Mouse (Mus musculus) liver, embryonic 13.5 days (tissue): ENCODE measurements around the gene Olfr65. TPM values are rescaled to one million over a fixed set of nuclear protein-coding genes. Genes with fewer than 3 reads are reported as not detected.

ENCODE experiments used
- ATAC-seq: fragments of 200-750 bp; cut with Nextera tagmentation; 2 replicates; pipeline ENCODE4 v1.8.0; 2017; ENCODE audit warnings: low read depth, mild to moderate bottlenecking, moderate number of reproducible peaks, moderate library complexity
- DNase-seq: peaks from one replicate; pipeline ENCODE4 v3.0.0; 2022
- H3K27ac ChIP-seq: fragments of 300-500 bp; sonication (generic); 2 replicates; pipeline ENCODE4 v1.5.1; 2015; ENCODE audit warnings: moderate library complexity, mild to moderate bottlenecking, inconsistent platforms
- H3K27me3 ChIP-seq: fragments of 300-500 bp; sonication (generic); 2 replicates; pipeline ENCODE4 v1.6.1; 2015; ENCODE audit warnings: mild to moderate bottlenecking, inconsistent platforms
- H3K36me3 ChIP-seq: fragments of 300-500 bp; sonication (generic); 2 replicates; pipeline ENCODE4 v1.6.1; 2015; ENCODE audit warnings: mild to moderate bottlenecking, inconsistent platforms
- H3K4me1 ChIP-seq: fragments of 300-500 bp; sonication (generic); replicated peaks from 2 replicates; pipeline ENCODE4 v1.6.1; 2015; ENCODE audit warnings: inconsistent platforms
- H3K4me2 ChIP-seq: fragments of 300-500 bp; sonication (generic); 2 replicates; pipeline ENCODE4 v1.6.1; 2015; ENCODE audit warnings: inconsistent platforms, mild to moderate bottlenecking, moderate library complexity
- H3K4me3 ChIP-seq: fragments of 300-500 bp; sonication (generic); replicated peaks from 2 replicates; pipeline ENCODE4 v1.5.1; 2015; ENCODE audit warnings: mild to moderate bottlenecking, inconsistent platforms
- H3K9ac ChIP-seq: fragments of 300-500 bp; sonication (generic); 2 replicates; pipeline ENCODE4 v1.6.1; 2015; ENCODE audit warnings: mild to moderate bottlenecking, inconsistent platforms
- H3K9me3 ChIP-seq: fragments of 300-500 bp; sonication (generic); replicated peaks from 2 replicates; pipeline ENCODE4 v1.6.1; 2016; ENCODE audit warnings: inconsistent platforms
- WGBS: fragments of 180-500 bp; shearing (Covaris S2); methylation state at CpG from one replicate; pipeline ENCODE4 v1.1.7; 2015; ENCODE audit not compliant: insufficient replicate concordance; 5-methylcytosine and 5-hydroxymethylcytosine counted together
- polyA plus RNA-seq: library from polyadenylated mRNA; unstranded; fragments of >200 nt; fragmentation: Nextera tagmentation; extraction: Ambion mirVana; gene quantifications from 2 replicates; pipeline ENCODE4 v1.2.1, GENCODE M21; 2015

The Olfr65 gene
- not detected in 2 replicates for polyA plus RNA-seq

DNA sequence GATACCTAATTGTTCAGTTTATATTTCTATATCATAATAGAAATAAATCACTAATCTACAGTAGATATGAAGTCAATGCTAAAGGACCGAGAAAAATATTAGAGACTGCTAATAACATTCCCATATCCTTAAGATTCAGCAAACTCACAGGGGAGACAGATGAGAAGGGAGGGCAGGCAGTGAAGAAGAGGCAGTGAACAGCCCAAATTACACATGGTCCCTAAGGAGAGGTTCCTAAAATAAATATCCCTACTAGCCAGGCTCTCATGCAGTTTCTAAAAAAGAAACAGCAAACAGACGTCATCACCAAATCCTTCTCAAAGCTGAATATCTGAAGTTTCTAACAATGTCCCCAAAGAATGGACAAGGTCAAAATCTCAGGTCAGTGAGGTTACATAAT lies at the start of gene Olfr65:
Gene Olfr65 (plus strand): TSS at position 301 of the 400 bp plus-strand sequence.
- no peak within 1 kb of the TSS for H3K4me2 ChIP-seq
- no peak within 1 kb of the TSS for H3K27ac ChIP-seq
- ATAC-seq: no peak

DNA sequence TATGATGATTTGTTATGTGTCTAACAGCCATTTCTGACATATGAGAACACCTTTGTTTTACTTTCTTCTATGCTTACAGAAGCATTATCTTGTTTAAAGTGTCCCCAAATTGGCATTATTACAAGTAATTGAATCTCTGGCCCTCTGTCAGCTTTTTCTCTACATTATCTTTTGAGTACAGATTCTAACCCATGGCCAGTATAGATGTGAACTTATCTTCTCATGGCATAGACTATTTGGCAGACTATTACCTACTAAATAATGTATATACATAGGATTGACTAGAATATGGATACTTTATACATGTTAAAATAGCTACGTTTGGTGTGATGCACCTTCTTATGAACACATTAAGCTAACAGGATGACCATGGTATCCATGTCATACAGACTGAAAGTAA lies 48.6 kb upstream of the Olfr65 start:
- Histone ChIP-seq H3K4me1 (peaks cover 60% of the 10 kb centered on the region), H3K27ac (peak overlapping the region; percentile 78), H3K9me3 (no peaks in the 10 kb centered on the region), H3K4me2 (no peak overlapping the region), H3K36me3 (no peaks in the 10 kb centered on the region), H3K4me3 (no peak overlapping the region), H3K9ac (peak overlapping the region; percentile 49), H3K27me3 (no peaks in the 10 kb centered on the region)
- WGBS: 41% methylated on average over 1 of the region's 1 CpGs
- DNase-seq: no peak
- ATAC-seq: peak; percentile 31

More for the DNA sequence above, at the start of gene Olfr65:
- no peak for DNase-seq
- Histone ChIP-seq H3K36me3 (no peaks in the 10 kb centered on the region), H3K9ac (no peak within 1 kb of the TSS), H3K9me3 (no peaks in the 10 kb centered on the region), H3K4me1 (peaks cover 7% of the 10 kb centered on the region), H3K4me3 (no peak within 1 kb of the TSS), H3K27me3 (peaks cover 17% of the 10 kb centered on the region)
- WGBS: 67% methylated on average over 2 of the region's 2 CpGs

DNA sequence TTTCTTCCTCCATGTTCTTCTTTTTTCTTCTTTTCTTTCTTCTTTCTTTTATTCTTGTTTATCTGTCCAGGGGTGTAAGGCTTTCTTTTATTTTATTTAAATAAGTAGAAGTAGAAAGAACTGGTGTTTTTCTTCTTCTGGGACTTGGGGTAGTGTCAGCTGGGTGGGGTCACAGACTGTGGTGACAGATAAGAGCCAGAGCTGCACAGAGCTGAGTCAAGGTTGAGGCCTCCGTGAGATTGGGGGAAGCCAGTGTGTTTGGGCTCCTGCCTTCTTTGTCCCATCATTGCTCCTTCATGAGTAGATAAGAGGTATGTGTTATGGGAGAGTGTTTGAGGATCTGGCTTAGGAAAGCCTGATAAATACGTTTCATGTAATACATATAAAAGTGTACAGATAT lies 44.2 kb upstream of the Olfr65 start:
- WGBS: 10% methylated on average over 2 of the region's 2 CpGs
- no peaks in the 10 kb centered on the region for H3K36me3 ChIP-seq
- ATAC-seq (peak; percentile 92), DNase-seq (peak; percentile 74)
- H3K4me3 ChIP-seq: peak overlapping the region; percentile 24; the same call in 1 of the 2 replicates
- peak overlapping the region; percentile 46 for H3K4me2 ChIP-seq
- H3K27ac ChIP-seq: peak overlapping the region; percentile 98
- no peaks in the 10 kb centered on the region for H3K9me3 ChIP-seq
- H3K9ac ChIP-seq: peak overlapping the region; percentile 72
- H3K27me3 ChIP-seq: no peaks in the 10 kb centered on the region
- H3K4me1 ChIP-seq: peaks cover 67% of the 10 kb centered on the region

DNA sequence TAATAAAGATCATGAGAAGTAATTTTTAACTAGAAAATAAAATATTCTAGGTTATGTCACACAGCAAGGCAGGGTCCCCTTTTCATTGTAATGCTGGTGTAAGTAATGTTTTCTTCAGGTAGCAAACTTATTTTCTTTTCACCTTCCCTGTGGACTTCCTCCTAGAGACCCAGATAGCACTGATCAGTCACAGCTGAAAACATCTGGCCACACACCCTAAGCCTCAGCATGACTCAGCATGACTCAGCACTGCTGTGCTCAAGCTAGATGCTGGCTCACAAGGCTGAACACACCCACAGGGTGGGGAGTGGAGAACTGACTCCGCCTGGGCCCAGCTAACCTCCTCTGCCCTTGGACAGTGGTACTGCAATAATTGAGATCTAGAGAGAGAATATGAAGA lies 42.4 kb upstream of the Olfr65 start:
- Histone ChIP-seq H3K4me1 (peaks cover 66% of the 10 kb centered on the region), H3K27me3 (no peaks in the 10 kb centered on the region), H3K27ac (peak overlapping the region; percentile 98), H3K9me3 (no peaks in the 10 kb centered on the region), H3K9ac (peak overlapping the region; percentile 75), H3K4me3 (no peak overlapping the region), H3K36me3 (no peaks in the 10 kb centered on the region), H3K4me2 (0 out of 2 replicates have a peak overlapping the region, but pooled peaks have one; percentile 38)
- peak; percentile 95 for DNase-seq
- 6% methylated on average over 1 of the region's 1 CpGs for WGBS
- ATAC-seq: peak; percentile 82

DNA sequence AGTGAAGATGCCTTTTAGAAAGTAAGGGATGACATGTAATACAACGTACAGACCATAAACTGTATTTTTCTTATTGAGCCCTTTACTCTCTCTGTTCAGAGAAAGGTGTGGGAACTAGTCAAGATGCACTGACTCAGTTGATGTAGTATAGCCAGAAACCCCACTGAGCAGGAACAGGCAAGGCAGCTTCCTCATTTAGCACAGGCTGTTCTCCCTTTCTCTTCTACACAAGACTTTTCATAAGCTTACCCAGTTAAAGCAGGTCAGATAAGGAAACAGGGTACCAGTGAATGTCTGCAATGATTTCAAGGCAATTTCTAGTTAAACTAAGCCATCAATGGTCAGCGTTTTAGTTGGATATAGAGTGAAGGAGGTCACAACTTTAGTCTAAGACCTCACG lies 41.8 kb upstream of the Olfr65 start:
- Histone ChIP-seq H3K9ac (peak overlapping the region; percentile 75), H3K4me2 (peak overlapping the region; percentile 38; the same call in 1 of the 2 replicates), H3K27ac (peak overlapping the region; percentile 98), H3K36me3 (no peaks in the 10 kb centered on the region), H3K9me3 (no peaks in the 10 kb centered on the region), H3K4me3 (no peak overlapping the region), H3K27me3 (no peaks in the 10 kb centered on the region), H3K4me1 (peaks cover 72% of the 10 kb centered on the region)
- WGBS: 41% methylated on average over 3 of the region's 3 CpGs
- ATAC-seq (no peak), DNase-seq (no peak)

DNA sequence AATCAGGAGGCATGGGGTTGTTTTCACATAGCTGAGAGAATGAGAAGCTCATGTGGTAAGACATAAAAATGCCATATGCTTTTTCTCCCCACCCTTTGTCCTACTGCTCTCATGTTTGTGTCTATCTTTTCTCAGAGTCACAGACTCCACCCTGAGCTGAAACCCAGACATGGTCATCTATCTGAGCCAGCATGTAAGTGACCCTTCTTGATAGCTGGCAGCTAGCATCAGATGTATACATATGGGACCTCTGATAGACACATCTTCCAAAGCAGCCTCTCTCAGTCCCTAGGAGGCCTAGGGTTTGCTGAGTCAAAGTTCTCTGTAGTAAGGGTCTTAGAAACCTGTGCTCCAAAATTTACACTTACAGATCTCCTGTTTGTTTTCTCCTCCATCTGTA lies 37.6 kb upstream of the Olfr65 start:
- peak; percentile 92 for ATAC-seq
- Histone ChIP-seq H3K4me1 (peaks cover 75% of the 10 kb centered on the region), H3K4me2 (peak overlapping the region; percentile 50), H3K4me3 (peak overlapping the region; percentile 9; the same call in 1 of the 2 replicates), H3K27me3 (no peaks in the 10 kb centered on the region), H3K36me3 (no peaks in the 10 kb centered on the region), H3K9ac (peak overlapping the region; percentile 76), H3K9me3 (no peaks in the 10 kb centered on the region), H3K27ac (peak overlapping the region; percentile 98)
- peak; percentile 77 for DNase-seq

DNA sequence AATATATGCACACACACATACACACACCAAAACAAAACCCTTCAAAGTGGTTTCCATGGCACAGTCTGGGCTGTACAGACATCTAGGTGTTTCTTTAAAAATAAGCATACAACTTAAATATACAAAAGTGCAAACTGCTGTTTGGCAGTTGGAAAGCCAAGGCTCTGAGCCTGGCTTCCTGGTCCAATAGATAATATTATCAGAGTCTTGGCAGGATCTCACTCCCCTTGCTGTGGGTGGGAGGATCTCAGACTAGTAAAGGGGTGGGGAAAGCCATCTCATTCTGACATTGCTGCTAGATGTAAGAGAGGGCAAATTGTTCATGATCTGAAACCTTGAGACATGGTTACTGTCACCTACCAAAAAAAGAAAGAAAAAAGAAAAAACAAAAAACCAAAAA lies 32.6 kb upstream of the Olfr65 start:
- H3K4me2 ChIP-seq: peak overlapping the region; percentile 57
- H3K9me3 ChIP-seq: no peaks in the 10 kb centered on the region
- no peak overlapping the region; the same call in 1 of the 2 replicates for H3K4me3 ChIP-seq
- H3K4me1 ChIP-seq: peaks cover 62% of the 10 kb centered on the region
- peak; percentile 88 for ATAC-seq
- no peaks in the 10 kb centered on the region for H3K27me3 ChIP-seq
- H3K36me3 ChIP-seq: no peaks in the 10 kb centered on the region
- peak overlapping the region; percentile 99 for H3K27ac ChIP-seq
- DNase-seq: peak; percentile 70
- peak overlapping the region; percentile 75 for H3K9ac ChIP-seq

DNA sequence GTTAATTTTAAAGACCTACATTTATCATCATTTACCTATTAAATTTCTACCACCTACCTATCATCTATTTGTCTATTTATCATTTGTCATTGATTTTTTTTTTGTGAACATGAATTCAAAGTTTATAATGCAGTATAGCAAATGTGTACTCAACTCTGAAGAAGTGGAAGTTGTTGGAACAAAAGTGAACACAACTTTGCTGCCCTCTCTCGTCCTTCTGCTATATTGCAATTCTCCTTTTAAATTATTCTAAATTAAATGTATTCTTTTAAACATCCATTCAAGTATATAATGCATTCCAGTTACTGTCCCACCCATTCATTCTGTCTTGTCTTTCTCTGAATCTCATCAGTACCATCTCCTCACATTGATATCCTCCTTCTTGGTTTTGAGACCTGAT lies 30.2 kb upstream of the Olfr65 start:
- Histone ChIP-seq H3K27ac (peak overlapping the region; percentile 93), H3K9ac (peak overlapping the region; percentile 71)
- no peak for ATAC-seq

DNA sequence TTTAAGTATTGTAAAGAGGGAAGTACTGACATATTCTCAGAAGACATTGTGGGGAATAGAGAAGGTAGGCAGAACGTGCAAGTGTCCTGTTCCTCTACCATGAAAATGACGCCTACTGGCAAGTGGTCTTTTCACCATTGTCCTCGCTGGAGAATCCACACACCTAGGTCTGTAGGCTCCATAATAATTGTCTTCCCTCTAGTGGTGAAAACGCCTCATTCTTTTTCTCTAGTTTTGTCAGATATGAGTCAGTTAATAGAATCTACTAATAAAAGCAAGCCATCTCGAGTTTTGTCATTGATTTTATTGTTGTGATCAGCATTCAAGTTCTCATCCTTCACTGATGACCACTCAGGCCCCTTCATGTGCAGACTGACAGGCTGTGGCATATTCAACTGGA lies 28.8 kb upstream of the Olfr65 start:
- H3K4me1 ChIP-seq: peaks cover 65% of the 10 kb centered on the region
- H3K27me3 ChIP-seq: no peaks in the 10 kb centered on the region
- H3K4me2 ChIP-seq: 0 out of 2 replicates have a peak overlapping the region, but pooled peaks have one; percentile 17
- WGBS: 18% methylated on average over 5 of the region's 5 CpGs
- no peak overlapping the region for H3K4me3 ChIP-seq
- DNase-seq (no peak), ATAC-seq (no peak)
- no peaks in the 10 kb centered on the region for H3K9me3 ChIP-seq
- peak overlapping the region; percentile 96 for H3K27ac ChIP-seq
- H3K9ac ChIP-seq: peak overlapping the region; percentile 65
- H3K36me3 ChIP-seq: no peaks in the 10 kb centered on the region

More for the DNA sequence above, 30.2 kb upstream of the Olfr65 start:
- peak overlapping the region; percentile 34; the same call in 1 of the 2 replicates for H3K4me2 ChIP-seq
- no peaks in the 10 kb centered on the region for H3K36me3 ChIP-seq
- WGBS: 2% methylated on average over 1 of the region's 1 CpGs
- peaks cover 61% of the 10 kb centered on the region for H3K4me1 ChIP-seq
- no peaks in the 10 kb centered on the region for H3K27me3 ChIP-seq
- no peak overlapping the region for H3K4me3 ChIP-seq
- H3K9me3 ChIP-seq: no peaks in the 10 kb centered on the region
- no peak for DNase-seq

DNA sequence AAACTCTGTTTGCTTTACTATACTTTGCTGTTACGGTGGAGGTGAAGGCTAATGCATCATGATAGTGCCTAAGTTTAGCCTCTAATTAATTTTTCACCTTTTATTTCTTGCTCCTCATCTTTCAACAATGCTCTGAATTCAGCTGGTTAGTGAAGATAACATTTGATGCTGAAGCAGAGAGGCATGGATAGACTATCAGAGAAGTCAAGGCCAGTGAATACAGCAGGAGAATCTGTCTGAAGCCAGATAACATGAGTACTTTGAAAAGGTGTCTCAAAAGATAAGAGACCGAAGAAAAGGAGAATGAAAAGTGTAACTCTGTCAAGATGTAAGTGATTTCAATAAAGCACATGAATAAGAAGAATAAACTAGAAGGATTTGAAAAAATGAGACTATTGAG lies 26.2 kb upstream of the Olfr65 start:
- Histone ChIP-seq H3K36me3 (no peaks in the 10 kb centered on the region), H3K27ac (peak overlapping the region; percentile 96)

DNA sequence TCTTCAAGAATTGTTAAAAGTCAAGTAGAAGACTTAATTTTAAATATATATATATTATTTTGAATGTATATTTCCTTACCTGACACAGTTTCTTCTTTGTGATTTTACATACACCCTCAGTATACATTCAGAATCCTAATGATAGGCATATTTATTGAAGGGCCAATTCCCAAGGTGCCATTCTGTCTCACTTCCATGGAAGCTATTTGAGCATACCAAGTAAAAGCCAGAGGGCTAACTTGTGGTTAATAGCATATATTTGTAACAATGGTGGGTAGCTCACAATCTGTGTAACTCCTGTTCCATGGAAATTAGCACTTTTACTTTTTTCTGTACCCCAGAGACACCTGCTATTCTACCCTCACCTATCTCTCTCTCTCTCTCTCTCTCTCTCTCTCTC lies 17.1 kb upstream of the Olfr65 start, which contains the start of gene Olfr66:
Gene Olfr66 (minus strand): TSS at position 101 of the 400 bp plus-strand sequence.
- DNase-seq (no peak), ATAC-seq (no peak)
- no peaks in the 10 kb centered on the region for H3K9me3 ChIP-seq
- no peak within 1 kb of the TSS for H3K27ac ChIP-seq
- peaks cover 6% of the 10 kb centered on the region; the same call in 1 of the 2 replicates for H3K4me1 ChIP-seq
- H3K36me3 ChIP-seq: no peaks in the 10 kb centered on the region
- H3K4me3 ChIP-seq: no peak within 1 kb of the TSS
- no peak within 1 kb of the TSS for H3K9ac ChIP-seq
- H3K4me2 ChIP-seq: no peak within 1 kb of the TSS
- H3K27me3 ChIP-seq: 0 out of 2 replicates have a peak, but pooled peaks cover 2% of the 10 kb centered on the region

More for the DNA sequence above, 26.2 kb upstream of the Olfr65 start:
- 19% methylated on average over 2 of the region's 2 CpGs for WGBS
- Histone ChIP-seq H3K4me1 (peaks cover 51% of the 10 kb centered on the region), H3K27me3 (0 out of 2 replicates have a peak, but pooled peaks cover 2% of the 10 kb centered on the region), H3K4me2 (no peak overlapping the region), H3K9ac (no peak overlapping the region), H3K9me3 (no peaks in the 10 kb centered on the region), H3K4me3 (no peak overlapping the region)
- ATAC-seq (peak; percentile 93), DNase-seq (peak; percentile 44)

DNA sequence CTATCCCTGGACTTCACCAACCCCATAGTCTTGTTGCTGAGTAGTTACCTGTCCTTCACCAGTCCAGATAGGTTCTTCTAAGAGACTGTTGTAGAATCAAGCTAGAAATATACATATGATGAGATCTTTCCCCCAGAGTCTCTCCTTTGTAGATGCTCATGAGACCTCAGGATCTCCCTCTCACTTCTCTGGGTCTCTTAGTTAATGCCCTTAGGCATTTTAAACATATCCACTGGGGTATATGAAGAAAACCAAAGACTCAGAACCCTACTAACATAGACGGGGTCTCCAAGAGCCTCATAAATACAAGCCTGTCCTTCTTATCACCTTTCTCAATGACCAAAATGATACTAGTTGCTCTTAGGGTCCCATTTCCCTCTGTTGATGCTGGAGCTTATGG lies 8.9 kb upstream of the Olfr65 start, which contains the start of gene Olfr64:
Gene Olfr64 (minus strand): TSS at position 101 of the 400 bp plus-strand sequence.
- 53% methylated on average over 1 of the region's 1 CpGs for WGBS
- ATAC-seq (no peak), DNase-seq (no peak)
- H3K27me3 ChIP-seq: peaks cover 3% of the 10 kb centered on the region; the same call in 1 of the 2 replicates
- no peak within 1 kb of the TSS for H3K27ac ChIP-seq
- no peak within 1 kb of the TSS for H3K4me2 ChIP-seq
- no peak within 1 kb of the TSS for H3K4me3 ChIP-seq
- no peak within 1 kb of the TSS for H3K9ac ChIP-seq
- H3K4me1 ChIP-seq: peaks cover 2% of the 10 kb centered on the region; the same call in 1 of the 2 replicates
- H3K9me3 ChIP-seq: no peaks in the 10 kb centered on the region
- no peaks in the 10 kb centered on the region for H3K36me3 ChIP-seq
